Mouse (Mus musculus) cortical plate, adult 2 months (tissue): ENCODE measurements at regions not wholly inside any gene's neighbourhood (a gene's known extent, or its start where the extent isn't known, plus 50 kb on each side); places are given as distances from the start of the nearest gene placed in this dataset.

Experiments used
- H3K27ac ChIP-seq: fragments of 200-500 bp; 2 replicates; pipeline ENCODE4 v1.5.1; 2012; ENCODE audit warnings: low read length, control low read depth, inconsistent platforms; ENCODE audit not compliant: insufficient read depth
- H3K4me1 ChIP-seq: fragments of 200-500 bp; 2 replicates; pipeline ENCODE4 v1.6.1; 2011; ENCODE audit warnings: low read length; ENCODE audit not compliant: control insufficient read depth, insufficient read depth
- H3K4me3 ChIP-seq: fragments of 200-500 bp; 2 replicates; pipeline ENCODE4 v1.5.1; 2011; ENCODE audit warnings: mild to moderate bottlenecking, low read length, control low read depth; ENCODE audit not compliant: insufficient read depth
- CTCF ChIP-seq: fragments of 200-500 bp; IDR thresholded peaks from 2 replicates; pipeline ENCODE4 v1.5.1; 2011; ENCODE audit warnings: mild to moderate bottlenecking, control low read depth, low read length; ENCODE audit not compliant: insufficient read depth; ENCODE audit errors: extremely low read depth
- POLR2A ChIP-seq: fragments of 200-500 bp; IDR thresholded peaks from 2 replicates; pipeline ENCODE4 v1.6.1; 2011; ENCODE audit warnings: mild to moderate bottlenecking, low read length, control low read depth; ENCODE audit not compliant: insufficient read depth; ENCODE audit errors: extremely low read depth

- no peak overlapping the region for H3K27ac ChIP-seq
- no peak for TF ChIP-seq POLR2A
- no peak for TF ChIP-seq CTCF
- H3K4me3 ChIP-seq = no peak overlapping the region
- H3K4me1 ChIP-seq = peaks cover 2% of the 10 kb centered on the region; the same call in 1 of the 2 replicates
Measured at GRCm38 (mm10) chr2:163138688-163139385, 51.2 kb upstream of the Gtsf1l start.

GRCm38 (mm10) chr2:163142762-163143388, 55.2 kb upstream of the Gtsf1l start:
- Histone ChIP-seq H3K4me1 (no peaks in the 10 kb centered on the region; the same call in 1 of the 2 replicates), H3K27ac (no peak overlapping the region), H3K4me3 (no peak overlapping the region)
- TF ChIP-seq CTCF = no peak
- no peak for TF ChIP-seq POLR2A

- Histone ChIP-seq H3K4me3 (no peak overlapping the region), H3K4me1 (no peaks in the 10 kb centered on the region; the same call in 1 of the 2 replicates), H3K27ac (no peak overlapping the region)
- TF ChIP-seq CTCF = no peak
- TF ChIP-seq POLR2A = no peak
Measured at GRCm38 (mm10) chr2:163143413-163143812, 55.8 kb upstream of the Gtsf1l start.

GRCm38 (mm10) chr2:163146001-163146400, 56.9 kb upstream of the Tox2 start:
- no peaks in the 10 kb centered on the region; the same call in 1 of the 2 replicates for H3K4me1 ChIP-seq

GRCm38 (mm10) chr2:163146481-163146880, 56.4 kb upstream of the Tox2 start:
- TF ChIP-seq CTCF (no peak), POLR2A (no peak)
- H3K4me3 ChIP-seq = no peak overlapping the region
- no peak overlapping the region for H3K27ac ChIP-seq
- no peaks in the 10 kb centered on the region; the same call in 1 of the 2 replicates for H3K4me1 ChIP-seq

More at GRCm38 (mm10) chr2:163146001-163146400, 56.9 kb upstream of the Tox2 start:
- Histone ChIP-seq H3K27ac (no peak overlapping the region), H3K4me3 (no peak overlapping the region)
- TF ChIP-seq CTCF (no peak), POLR2A (no peak)

- H3K27ac ChIP-seq = no peak overlapping the region
- TF ChIP-seq CTCF (no peak), POLR2A (no peak)
- H3K4me1 ChIP-seq = peaks cover 1% of the 10 kb centered on the region; the same call in 1 of the 2 replicates
- no peak overlapping the region for H3K4me3 ChIP-seq
Measured at GRCm38 (mm10) chr2:163147381-163147780, 55.5 kb upstream of the Tox2 start.

- no peak for TF ChIP-seq CTCF
- TF ChIP-seq POLR2A = no peak
Measured at GRCm38 (mm10) chr2:163151016-163151415, 51.9 kb upstream of the Tox2 start.

GRCm38 (mm10) chr2:163152340-163153033, 50.4 kb upstream of the Tox2 start:
- Histone ChIP-seq H3K4me3 (no peak overlapping the region), H3K27ac (no peak overlapping the region), H3K4me1 (peaks cover 3% of the 10 kb centered on the region; the same call in 1 of the 2 replicates)
- TF ChIP-seq POLR2A (peak; percentile 74), CTCF (no peak)

More at GRCm38 (mm10) chr2:163151016-163151415, 51.9 kb upstream of the Tox2 start:
- Histone ChIP-seq H3K4me1 (peaks cover 3% of the 10 kb centered on the region; the same call in 1 of the 2 replicates), H3K4me3 (no peak overlapping the region), H3K27ac (no peak overlapping the region)
